Mouse (Mus musculus) limb, embryonic 14.5 days (tissue): ENCODE results near the gene Aunip. TPM values are rescaled to one million over a fixed set of nuclear protein-coding genes. Genes with fewer than 3 reads are reported as not detected.

Source experiments
- ATAC-seq: fragments of 200-750 bp; cut with Nextera tagmentation; 2 replicates; pipeline ENCODE4 v1.8.0; 2017; ENCODE audit warnings: low read depth, moderate number of reproducible peaks, moderate TSS enrichment; ENCODE audit not compliant: low FRiP score
- DNase-seq: peaks from one replicate; pipeline ENCODE4 v3.0.0-alpha.2; 2015; ENCODE audit warnings: low spot score
- H3K27ac ChIP-seq: fragments of 300-500 bp; sonication (generic); replicated peaks from 2 replicates; pipeline ENCODE4 v1.5.1; 2014; ENCODE audit warnings: low read depth, mild to moderate bottlenecking, low read length, moderate library complexity, mixed read lengths
- H3K27me3 ChIP-seq: fragments of 300-500 bp; sonication (generic); 2 replicates; pipeline ENCODE4 v1.6.1; 2014; ENCODE audit warnings: low read length, mixed read lengths; ENCODE audit not compliant: control insufficient read depth, insufficient read depth
- H3K36me3 ChIP-seq: fragments of 300-500 bp; sonication (generic); 2 replicates; pipeline ENCODE4 v1.6.1; 2014; ENCODE audit warnings: mild to moderate bottlenecking, low read length, moderate library complexity, mixed read lengths; ENCODE audit not compliant: control insufficient read depth, insufficient read depth
- H3K4me1 ChIP-seq: fragments of 300-500 bp; sonication (generic); 2 replicates; pipeline ENCODE4 v1.6.1; 2014; ENCODE audit warnings: antibody characterized with exemption, low read length, mixed read lengths; ENCODE audit not compliant: control insufficient read depth, insufficient read depth
- H3K4me2 ChIP-seq: fragments of 300-500 bp; sonication (generic); replicated peaks from 2 replicates; pipeline ENCODE4 v1.6.1; 2014; ENCODE audit warnings: low read depth, mild to moderate bottlenecking, low read length, moderate library complexity; ENCODE audit not compliant: severe bottlenecking
- H3K4me3 ChIP-seq: fragments of 300-500 bp; sonication (generic); replicated peaks from 2 replicates; pipeline ENCODE4 v1.5.1; 2014; ENCODE audit warnings: low read length
- H3K9ac ChIP-seq: fragments of 300-500 bp; sonication (generic); 2 replicates; pipeline ENCODE4 v1.6.1; 2014; ENCODE audit warnings: mild to moderate bottlenecking, low read depth, low read length, moderate library complexity; ENCODE audit not compliant: severe bottlenecking
- H3K9me3 ChIP-seq: fragments of 300-500 bp; sonication (generic); 2 replicates; pipeline ENCODE4 v1.6.1; 2016; ENCODE audit warnings: low read length; ENCODE audit not compliant: control insufficient read depth
- POLR2A ChIP-seq: fragments of 200-500 bp; IDR thresholded peaks from 2 replicates; pipeline ENCODE4 v1.8.0; 2012; ENCODE audit warnings: inconsistent platforms, mild to moderate bottlenecking, moderate library complexity, borderline replicate concordance; ENCODE audit not compliant: insufficient read depth, insufficient read length; ENCODE audit errors: extremely low read depth
- WGBS: fragments of 180-500 bp; shearing (Covaris S2); extraction: QIAGEN DNeasy Blood & Tissue Kit; methylation state at CpG from one replicate; pipeline ENCODE4 v1.1.7; 2014; 5-methylcytosine and 5-hydroxymethylcytosine counted together
- polyA plus RNA-seq, 2 experiments: library from polyadenylated mRNA; depleted of rRNA in 1 of 2; stranded (reverse) in 1 of 2; unstranded in 1 of 2; fragments of >200 nt; fragmentation: Nextera tagmentation in 1 of 2; extraction: Ambion mirVana in 1 of 2; gene quantifications; 2 replicates each; pipeline versions ENCODE4 v1.2.1 to v1.2.3; 2012 to 2014

Gene Aunip
- polyA plus RNA-seq, 2 experiments = 3.5 to 10.3 TPM

DNA sequence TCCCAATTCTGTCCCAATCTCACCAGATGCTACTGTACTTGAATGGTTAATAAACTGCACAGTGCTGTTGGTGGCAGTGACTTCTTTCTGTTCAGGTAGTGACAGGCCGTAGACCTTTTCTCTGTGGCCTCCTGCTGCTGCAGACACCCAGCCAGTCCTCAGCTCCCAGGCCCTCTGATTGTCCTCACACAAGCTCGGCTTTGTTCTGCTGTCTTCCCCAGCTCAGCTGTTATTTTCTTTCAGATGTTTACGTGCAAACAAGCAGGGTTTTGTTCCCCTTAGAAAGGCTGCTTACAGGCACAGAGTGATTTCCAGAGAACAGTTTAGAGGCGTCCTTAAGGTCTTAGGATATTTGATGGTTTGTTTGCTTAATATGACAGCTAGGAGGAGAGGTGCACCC, 37.0 kb upstream of the Aunip start:
- H3K36me3 ChIP-seq = peaks cover 47% of the 10 kb centered on the region
- TF ChIP-seq POLR2A = no peak
- H3K4me3 ChIP-seq = no peak overlapping the region
- 81% methylated on average over 4 of the region's 4 CpGs for WGBS
- H3K27ac ChIP-seq = no peak overlapping the region
- no peaks in the 10 kb centered on the region for H3K9me3 ChIP-seq
- peaks cover 7% of the 10 kb centered on the region; the same call in 1 of the 2 replicates for H3K4me1 ChIP-seq
- ATAC-seq = no peak
- no peak for DNase-seq
- no peaks in the 10 kb centered on the region for H3K27me3 ChIP-seq
- no peak overlapping the region for H3K4me2 ChIP-seq
- no peak overlapping the region for H3K9ac ChIP-seq

DNA sequence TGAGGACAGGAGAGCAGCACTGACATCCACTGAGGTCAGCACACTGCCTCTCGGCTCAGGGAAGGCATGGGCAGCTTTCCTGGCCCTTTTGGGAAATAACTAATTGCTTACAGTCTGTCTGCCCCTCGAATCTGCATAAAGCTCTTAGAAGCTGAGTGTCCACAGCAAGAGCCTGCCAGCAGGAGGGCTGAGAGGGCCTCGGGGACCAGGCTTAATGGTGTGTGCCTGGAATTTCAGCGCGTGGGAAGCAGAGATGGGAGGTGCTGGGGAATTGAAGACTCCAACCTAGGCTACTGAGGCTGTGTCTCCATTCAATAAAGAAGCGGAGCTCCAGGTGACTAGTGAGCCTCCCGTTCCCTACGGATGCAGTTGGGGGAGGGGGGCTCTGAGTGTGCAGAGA, 36.6 kb upstream of the Aunip start:
- no peak for ATAC-seq
- H3K27ac ChIP-seq = no peak overlapping the region
- no peak for TF ChIP-seq POLR2A
- DNase-seq = no peak
- no peak overlapping the region for H3K4me3 ChIP-seq
- H3K4me2 ChIP-seq = no peak overlapping the region
- no peaks in the 10 kb centered on the region for H3K9me3 ChIP-seq
- 61% methylated on average over 8 of the region's 8 CpGs for WGBS
- H3K36me3 ChIP-seq = peaks cover 47% of the 10 kb centered on the region
- H3K27me3 ChIP-seq = no peaks in the 10 kb centered on the region
- H3K9ac ChIP-seq = no peak overlapping the region
- peaks cover 7% of the 10 kb centered on the region; the same call in 1 of the 2 replicates for H3K4me1 ChIP-seq

DNA sequence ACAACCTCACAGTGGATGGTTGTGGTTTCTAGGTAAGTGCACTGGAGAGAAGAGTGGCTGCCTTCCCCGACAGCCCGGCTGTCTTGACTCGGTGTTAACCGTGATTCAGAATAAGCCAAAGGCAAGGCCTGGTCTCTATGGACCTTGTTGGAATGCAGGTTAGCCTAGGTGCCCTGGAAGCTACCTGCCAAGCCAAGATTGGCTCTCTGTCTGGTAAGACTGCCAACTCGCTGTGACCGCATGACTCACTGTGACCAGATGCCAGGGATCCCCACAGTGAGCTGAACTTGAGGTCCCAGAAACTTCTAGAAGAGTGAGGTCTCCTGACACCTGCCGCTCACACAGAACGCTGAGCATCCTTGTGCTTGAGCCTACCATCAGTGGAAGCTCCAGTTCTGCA, 33.9 kb upstream of the Aunip start:
- Histone ChIP-seq H3K4me2 (no peak overlapping the region), H3K9me3 (no peaks in the 10 kb centered on the region), H3K27me3 (no peaks in the 10 kb centered on the region), H3K36me3 (peaks cover 33% of the 10 kb centered on the region), H3K4me1 (no peaks in the 10 kb centered on the region), H3K4me3 (no peak overlapping the region), H3K9ac (no peak overlapping the region), H3K27ac (no peak overlapping the region)
- no peak for TF ChIP-seq POLR2A
- 82% methylated on average over 8 of the region's 8 CpGs for WGBS
- no peak for DNase-seq
- no peak for ATAC-seq

DNA sequence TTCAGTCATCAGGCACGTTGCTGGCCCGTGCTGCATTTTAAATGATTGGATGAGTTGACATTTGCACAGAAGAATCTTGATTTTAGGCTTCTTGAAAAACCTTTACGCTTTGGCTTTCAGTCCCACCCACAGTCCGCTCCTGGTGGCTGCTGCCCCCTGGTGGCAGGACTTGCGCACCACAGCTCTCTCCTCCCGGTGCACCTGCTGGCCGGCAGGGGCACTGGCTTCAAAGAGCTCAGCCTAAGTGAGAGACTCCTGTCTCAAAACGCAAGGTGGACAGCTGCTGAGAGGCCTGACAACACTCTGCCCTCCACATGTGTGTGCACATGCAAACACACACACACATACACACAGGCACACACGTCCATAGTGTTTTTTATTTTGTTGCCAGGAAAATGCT, 32.8 kb upstream of the Aunip start:
- 5% methylated on average over 9 of the region's 9 CpGs for WGBS
- peak; percentile 77 for DNase-seq

DNA sequence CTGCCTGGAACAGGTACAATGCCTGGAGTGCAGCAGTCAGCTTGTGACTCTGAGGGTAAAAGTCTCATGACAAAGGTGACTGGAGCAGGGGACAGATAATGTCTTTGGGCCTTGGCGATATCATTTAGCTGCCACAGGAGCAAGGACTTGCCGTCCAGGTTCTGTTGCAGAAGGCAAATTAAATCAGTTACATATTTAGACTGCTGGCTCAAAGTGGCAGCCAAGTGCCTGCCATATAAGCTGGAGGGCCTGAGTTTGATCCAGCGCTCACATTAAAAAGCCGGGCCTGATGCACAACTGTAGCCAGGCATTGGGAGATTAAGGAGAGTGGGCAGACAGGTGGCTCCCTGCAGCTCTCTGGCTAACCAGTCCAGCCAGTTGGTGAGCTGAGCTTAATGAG, 31.0 kb upstream of the Aunip start:
- Histone ChIP-seq H3K27ac (no peak overlapping the region), H3K4me3 (no peak overlapping the region), H3K9me3 (no peaks in the 10 kb centered on the region), H3K36me3 (peaks cover 7% of the 10 kb centered on the region), H3K9ac (no peak overlapping the region), H3K4me1 (no peaks in the 10 kb centered on the region), H3K27me3 (no peaks in the 10 kb centered on the region), H3K4me2 (no peak overlapping the region)
- ATAC-seq = no peak
- WGBS = 81% methylated on average over 4 of the region's 4 CpGs
- DNase-seq = no peak
- no peak for TF ChIP-seq POLR2A

More for the DNA sequence above, 32.8 kb upstream of the Aunip start:
- Histone ChIP-seq H3K9ac (no peak overlapping the region), H3K27me3 (no peaks in the 10 kb centered on the region), H3K27ac (no peak overlapping the region), H3K4me2 (no peak overlapping the region), H3K36me3 (peaks cover 22% of the 10 kb centered on the region), H3K4me1 (no peaks in the 10 kb centered on the region), H3K4me3 (no peak overlapping the region), H3K9me3 (no peaks in the 10 kb centered on the region)
- ATAC-seq = peak; percentile 73
- no peak for TF ChIP-seq POLR2A

DNA sequence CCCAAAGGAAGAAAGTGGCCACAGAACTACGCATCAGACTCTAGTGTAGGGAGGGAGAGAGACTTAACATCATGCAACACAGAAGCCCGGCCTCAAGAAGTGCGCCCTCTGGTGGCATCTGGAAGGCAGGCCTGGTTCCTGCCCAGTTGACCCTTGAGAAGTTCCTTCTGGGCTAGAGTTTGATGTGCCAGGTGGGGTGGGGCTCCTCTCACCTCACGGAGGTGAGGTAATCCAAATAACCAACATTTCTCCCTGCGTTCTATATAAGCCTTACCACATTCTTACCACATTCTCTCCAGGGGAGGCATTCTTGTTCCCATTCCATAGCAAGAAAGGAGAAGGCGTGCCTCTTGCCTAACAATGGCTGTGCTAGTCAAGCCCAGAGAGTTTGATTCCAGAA, 29.9 kb upstream of the Aunip start:
- H3K4me2 ChIP-seq = no peak overlapping the region
- no peak for TF ChIP-seq POLR2A
- WGBS = 20% methylated on average over 6 of the region's 6 CpGs
- no peaks in the 10 kb centered on the region for H3K4me1 ChIP-seq
- no peak overlapping the region for H3K4me3 ChIP-seq
- no peaks in the 10 kb centered on the region for H3K27me3 ChIP-seq
- peak; percentile 34 for DNase-seq
- no peak for ATAC-seq
- H3K27ac ChIP-seq = no peak overlapping the region
- no peaks in the 10 kb centered on the region for H3K36me3 ChIP-seq
- no peaks in the 10 kb centered on the region for H3K9me3 ChIP-seq
- H3K9ac ChIP-seq = no peak overlapping the region
